Mouse (Mus musculus) embryonic fibroblast, embryonic 13.5 days (primary cell): Measurements from ENCODE around the gene Vrk3. TPM values are rescaled to one million over a fixed set of nuclear protein-coding genes. Genes with fewer than 3 reads are reported as not detected.
"Not testable (repeated sequence)": the region's sequence is repeated elsewhere in the genome, so short reads cannot be mapped to it uniquely, and the experiment has no call there.

Experiments
- H3K27ac ChIP-seq: 2 replicates; pipeline ENCODE4 v1.5.1; 2012; ENCODE audit warnings: low read length, control low read depth, inconsistent platforms; ENCODE audit not compliant: insufficient read depth
- H3K4me1 ChIP-seq: 2 replicates; pipeline ENCODE4 v1.6.1; 2011; ENCODE audit warnings: low read length; ENCODE audit not compliant: control insufficient read depth, insufficient read depth
- H3K4me3 ChIP-seq: 2 replicates; pipeline ENCODE4 v1.5.1; 2011; ENCODE audit warnings: mild to moderate bottlenecking, control low read depth, low read length; ENCODE audit not compliant: insufficient read depth
- CTCF ChIP-seq: IDR thresholded peaks from 2 replicates; pipeline ENCODE4 v1.5.1; 2011; ENCODE audit warnings: mild to moderate bottlenecking, control low read depth, low read length, moderate library complexity, borderline replicate concordance; ENCODE audit not compliant: insufficient read depth
- POLR2A ChIP-seq: IDR thresholded peaks from 2 replicates; pipeline ENCODE4 v1.6.1; 2011; ENCODE audit warnings: low read depth, mild to moderate bottlenecking, control low read depth, low read length, moderate library complexity
- polyA plus RNA-seq: library from polyadenylated mRNA; stranded (reverse); fragments of >200 nt; gene quantifications from 2 replicates; pipeline ENCODE4 v1.2.4, GENCODE M21; 2011; ENCODE audit warnings: low read depth; ENCODE audit not compliant: missing spikeins, insufficient read length

The Vrk3 gene
- polyA plus RNA-seq, 1 experiment = 27.4 TPM

DNA sequence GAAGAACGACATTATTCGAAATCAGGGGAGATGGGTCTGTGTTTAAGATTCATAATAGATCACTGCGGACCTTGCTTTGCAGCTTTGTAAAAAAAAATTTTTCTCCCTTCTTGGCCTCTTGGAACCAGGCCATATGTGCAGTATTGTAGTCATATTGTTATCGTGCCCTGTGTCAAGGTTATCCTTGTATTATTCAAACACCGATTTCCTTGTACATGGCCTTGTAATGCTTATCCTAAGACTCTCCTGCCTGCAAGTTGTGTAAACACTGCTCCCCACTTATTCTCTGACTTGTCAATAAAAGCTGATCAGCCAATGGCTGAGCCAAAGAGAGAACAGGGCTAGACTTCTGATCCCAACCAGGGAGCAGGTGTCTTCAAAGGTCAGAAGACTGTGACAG lies 26.2 kb upstream of the Vrk3 start:
- no peak for TF ChIP-seq CTCF
- no peak for TF ChIP-seq POLR2A
- H3K4me1 ChIP-seq = no peaks in the 10 kb centered on the region
- H3K27ac ChIP-seq = no peak overlapping the region
- H3K4me3 ChIP-seq = no peak overlapping the region

DNA sequence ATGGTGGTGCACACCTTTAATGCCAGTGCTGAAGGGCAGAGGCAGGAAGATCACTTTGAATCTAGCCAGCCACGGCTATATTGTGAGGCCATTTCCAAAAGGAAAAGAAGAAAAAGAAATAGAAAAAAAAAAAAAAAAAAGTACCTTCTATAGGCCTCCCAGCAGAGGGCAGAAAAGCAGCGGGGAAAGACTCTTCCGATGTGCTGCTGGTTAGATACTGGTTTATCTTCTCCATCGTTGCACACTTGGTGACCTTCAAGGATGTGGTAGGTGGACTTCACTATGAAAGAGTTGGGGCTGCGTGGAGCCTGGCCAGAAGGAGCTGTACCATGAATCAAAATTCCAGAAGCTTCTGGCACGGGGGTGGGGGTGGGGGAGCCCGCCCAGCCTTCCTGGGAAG lies 23.9 kb upstream of the Vrk3 start:
- TF ChIP-seq CTCF (no peak), POLR2A (no peak)
- Histone ChIP-seq H3K4me1 (no peaks in the 10 kb centered on the region), H3K4me3 (no peak overlapping the region)

DNA sequence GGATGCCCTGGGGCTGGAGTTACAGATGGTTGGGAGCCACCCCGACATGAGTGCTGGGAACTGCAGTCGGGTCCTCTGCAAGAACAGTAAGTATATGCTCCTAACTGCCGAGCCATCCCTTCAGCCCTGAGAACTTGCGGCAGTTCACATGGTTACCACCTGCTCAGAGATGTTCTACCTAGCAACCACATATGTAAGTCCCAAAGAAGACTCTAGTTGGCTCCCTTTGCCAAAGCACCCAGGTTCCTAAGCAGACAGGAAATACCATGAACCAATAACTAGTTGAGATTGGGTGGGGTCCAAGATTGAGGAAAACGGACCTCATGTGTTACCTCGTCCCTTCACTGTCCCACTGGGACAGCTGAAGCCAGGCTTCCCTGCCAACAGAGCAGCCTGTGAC lies 21.9 kb upstream of the Vrk3 start:
- no peak overlapping the region for H3K27ac ChIP-seq
- no peak overlapping the region for H3K4me3 ChIP-seq
- TF ChIP-seq CTCF (no peak), POLR2A (no peak)
- H3K4me1 ChIP-seq = no peaks in the 10 kb centered on the region

More for the DNA sequence above, 23.9 kb upstream of the Vrk3 start:
- H3K27ac ChIP-seq = no peak overlapping the region

DNA sequence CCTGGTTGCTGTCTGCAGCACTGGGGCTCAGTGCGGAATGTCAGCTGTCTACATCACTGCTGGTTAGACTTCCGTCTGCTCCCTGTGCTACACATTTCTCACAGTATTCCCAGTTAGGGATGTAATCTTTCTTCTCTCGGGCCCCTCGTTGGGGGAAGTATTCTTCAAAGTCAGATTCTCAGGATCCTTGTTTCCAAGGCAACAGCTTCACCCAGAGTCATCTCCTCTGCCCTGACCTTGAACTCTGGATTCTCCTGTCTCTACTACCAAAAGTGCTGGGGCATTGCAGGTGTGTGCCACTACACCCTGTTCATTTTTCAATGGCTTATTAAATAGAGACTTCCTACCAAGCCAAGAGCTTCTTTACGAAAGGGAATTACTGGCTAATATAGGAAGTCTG lies 21.1 kb upstream of the Vrk3 start:
- Histone ChIP-seq H3K4me3 (no peak overlapping the region), H3K27ac (no peak overlapping the region), H3K4me1 (no peaks in the 10 kb centered on the region)
- no peak for TF ChIP-seq CTCF
- TF ChIP-seq POLR2A = no peak

DNA sequence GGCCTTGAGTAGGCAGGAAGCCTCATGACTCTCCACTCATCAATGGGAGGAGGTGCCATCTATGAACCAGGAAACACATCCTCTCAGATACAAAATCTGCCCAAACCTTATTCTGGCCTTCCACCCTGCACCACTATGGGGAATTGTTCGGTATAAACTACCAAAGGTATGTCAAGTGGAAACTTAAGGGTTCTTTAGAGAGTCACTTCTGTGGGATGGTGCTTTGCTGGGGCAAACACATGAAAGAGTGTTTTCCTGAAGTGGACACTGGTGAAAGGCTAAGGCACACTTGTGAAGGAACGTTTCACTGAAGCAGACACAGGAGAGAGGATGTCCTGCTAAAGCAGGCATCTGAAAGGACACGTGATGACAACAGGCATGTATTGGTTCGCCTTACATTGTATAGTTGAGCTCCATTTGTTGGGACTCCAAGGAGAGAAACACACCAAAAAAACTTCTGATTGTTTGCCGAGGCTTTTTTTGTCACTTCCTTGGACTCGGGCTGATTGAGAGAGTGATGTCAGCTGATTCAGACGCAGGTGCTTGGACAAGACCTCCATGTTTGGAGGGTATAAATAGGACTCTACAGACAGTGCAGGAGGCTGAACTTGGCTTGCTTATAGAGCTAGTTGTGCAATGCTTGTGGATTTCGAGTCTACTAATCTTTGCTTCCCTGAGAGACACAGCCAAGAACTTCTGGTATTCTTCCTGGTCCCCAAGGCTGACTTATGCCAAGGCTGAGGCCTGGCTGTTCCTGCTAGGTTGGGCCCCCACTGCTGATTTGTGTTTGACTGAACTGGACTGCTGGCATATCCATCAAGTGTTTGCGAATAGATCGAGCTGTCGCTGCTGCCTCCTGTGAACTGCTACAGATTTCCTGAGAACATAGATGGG lies 19.9 kb upstream of the Vrk3 start:
- TF ChIP-seq POLR2A = no peak
- TF ChIP-seq CTCF = no peak
- no peaks in the 10 kb centered on the region for H3K4me1 ChIP-seq
- no peak overlapping the region for H3K27ac ChIP-seq
- no peak overlapping the region for H3K4me3 ChIP-seq

DNA sequence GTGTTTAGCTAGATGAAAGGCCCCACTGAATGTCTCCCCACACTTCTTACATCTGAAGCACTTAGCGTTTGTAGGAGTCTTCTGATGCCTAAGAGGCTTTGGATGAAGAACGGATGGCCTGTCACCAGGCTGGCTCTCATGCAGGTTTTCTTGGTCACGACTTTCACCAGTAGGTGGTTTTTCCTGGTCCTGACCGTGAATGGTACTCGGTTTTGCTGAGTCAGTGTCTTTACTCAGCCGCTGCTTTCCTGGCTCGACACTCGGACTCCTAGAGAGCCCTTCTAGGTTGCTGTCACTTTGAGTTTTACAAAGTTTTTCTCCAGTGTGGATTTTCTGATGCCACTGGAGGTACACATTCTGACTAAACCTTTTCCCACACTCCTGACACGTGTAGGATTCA lies 14.5 kb upstream of the Vrk3 start:
- Histone ChIP-seq H3K4me1 (no peaks in the 10 kb centered on the region), H3K4me3 (no peak overlapping the region), H3K27ac (no peak overlapping the region)
- no peak for TF ChIP-seq CTCF
- no peak for TF ChIP-seq POLR2A

DNA sequence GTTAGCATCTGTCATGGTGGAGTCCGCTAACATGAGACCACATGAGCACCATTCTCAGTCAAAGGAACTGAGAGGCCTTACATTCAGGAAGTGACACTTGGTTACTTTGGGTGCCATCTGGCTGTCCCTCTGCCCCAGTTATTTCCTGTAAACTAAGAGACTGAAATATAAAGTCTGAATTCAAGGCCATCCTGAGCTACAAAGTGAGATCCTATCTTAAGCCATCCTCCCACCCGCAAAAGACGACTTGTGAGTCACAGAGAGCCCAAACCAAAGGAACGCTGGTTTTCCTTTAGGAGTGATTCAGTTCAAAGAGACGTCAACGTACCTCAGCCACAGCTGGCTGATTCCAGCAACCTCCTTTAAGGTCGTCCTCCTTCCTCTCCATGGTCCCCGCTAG lies 6.9 kb upstream of the Vrk3 start:
- Histone ChIP-seq H3K4me1 (no peaks in the 10 kb centered on the region), H3K27ac (0 out of 2 replicates have a peak overlapping the region, but pooled peaks have one; percentile 12)
- TF ChIP-seq CTCF (no peak), POLR2A (no peak)

DNA sequence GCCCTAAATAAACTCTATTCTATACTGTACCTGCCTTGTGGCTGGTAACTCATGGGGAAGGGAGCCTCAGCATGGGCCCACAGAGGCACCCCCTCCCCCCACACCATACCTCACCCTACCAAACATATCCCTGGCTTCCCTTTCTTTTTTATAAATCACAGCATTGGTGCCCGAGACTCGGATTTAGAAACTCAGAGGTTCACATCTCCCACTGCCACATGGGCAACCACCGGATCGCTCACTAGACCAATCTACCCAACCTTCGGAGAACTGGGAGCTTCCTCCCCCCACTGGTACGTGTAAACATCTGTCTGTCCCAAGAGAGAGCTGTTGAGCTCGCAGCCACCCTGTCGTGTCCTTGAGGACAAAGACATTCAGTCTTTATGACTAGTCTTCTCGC lies 3.9 kb upstream of the Vrk3 start:
- no peak for TF ChIP-seq POLR2A
- TF ChIP-seq CTCF = no peak
- Histone ChIP-seq H3K4me3 (no peak overlapping the region), H3K4me1 (no peaks in the 10 kb centered on the region), H3K27ac (no peak overlapping the region)

More for the DNA sequence above, 6.9 kb upstream of the Vrk3 start:
- no peak overlapping the region for H3K4me3 ChIP-seq

DNA sequence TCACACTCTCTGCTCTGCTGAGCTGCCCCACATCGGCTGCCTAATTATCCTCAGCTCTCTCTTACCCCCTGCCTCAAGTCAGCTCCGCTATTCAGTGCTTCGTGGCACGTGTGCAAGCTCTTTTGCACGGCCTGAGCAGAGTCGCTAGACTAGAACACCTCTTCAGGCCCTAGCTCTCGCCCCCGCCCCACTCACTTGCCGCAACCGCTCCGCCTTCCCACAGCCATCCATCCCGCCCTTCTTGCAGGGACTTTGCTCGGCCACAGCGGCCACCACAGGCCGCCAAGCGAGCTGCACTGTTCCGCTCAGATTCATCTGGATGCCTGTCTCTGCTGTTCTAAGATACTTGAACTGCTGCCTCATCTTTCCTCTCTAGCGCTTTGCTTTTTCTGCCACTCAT lies 3.1 kb upstream of the Vrk3 start:
- Histone ChIP-seq H3K4me1 (no peaks in the 10 kb centered on the region), H3K27ac (no peak overlapping the region), H3K4me3 (peak overlapping the region; percentile 35)
- TF ChIP-seq CTCF = peak; percentile 75
- TF ChIP-seq POLR2A = peak; percentile 59

DNA sequence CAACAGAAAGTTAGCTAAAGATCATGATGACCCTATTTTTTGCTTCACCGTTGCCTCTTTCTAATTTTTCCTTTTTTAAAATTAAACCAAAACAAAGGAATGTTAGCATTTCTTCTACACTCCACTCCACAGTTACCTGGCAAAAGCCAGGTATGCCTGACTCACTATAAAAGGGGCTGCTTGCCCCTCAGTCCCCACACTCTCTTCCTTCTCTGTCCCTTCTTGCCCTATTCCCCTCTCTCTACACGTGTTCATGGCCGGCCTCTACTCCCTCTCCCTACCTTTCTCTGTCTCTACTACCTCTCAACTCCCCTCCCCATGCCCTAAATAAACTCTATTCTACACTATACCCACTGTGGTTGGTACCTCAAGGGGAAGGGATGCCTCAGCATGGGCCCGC lies 1.1 kb upstream of the Vrk3 start:
- H3K4me3 ChIP-seq = no peak overlapping the region
- H3K27ac ChIP-seq = no peak overlapping the region
- TF ChIP-seq POLR2A = no peak
- no peak for TF ChIP-seq CTCF
- H3K4me1 ChIP-seq = no peaks in the 10 kb centered on the region

DNA sequence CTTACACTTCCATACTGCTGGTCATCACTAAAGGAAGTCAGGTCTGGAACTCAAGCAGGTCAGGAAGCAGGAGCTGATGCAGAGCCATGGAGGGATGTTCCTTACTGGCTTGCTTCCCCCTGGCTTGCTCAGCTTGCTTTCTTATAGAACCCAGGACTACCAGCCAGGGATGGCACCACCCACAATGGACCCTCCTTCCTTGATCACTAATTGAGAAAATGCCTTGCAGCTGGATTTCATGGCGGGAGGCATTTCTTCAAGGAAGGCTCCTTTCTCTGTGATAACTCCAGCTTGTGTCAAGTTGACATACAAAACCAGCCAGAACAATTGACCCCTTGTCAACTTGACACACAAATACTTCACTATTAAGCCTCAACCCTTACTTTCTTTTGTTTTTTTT lies 2.7 kb downstream of the Vrk3 start, which contains the start of gene Zfp473:
Gene Zfp473 (minus strand): TSS at position 101 of the 400 bp plus-strand sequence.
- H3K27ac ChIP-seq, H3K4me1 ChIP-seq, H3K4me3 ChIP-seq: not testable (repeated sequence)
